Mouse (Mus musculus): ENCODE results near the gene Plin3. TPM values are rescaled to one million over a fixed set of nuclear protein-coding genes. Genes with fewer than 3 reads are reported as not detected.
A peak's percentile ranks its signal among the peaks of the same experiment; 100 is the strongest.

The Plin3 gene
- polyA plus RNA-seq, 1 experiment, result 29.3 TPM

DNA sequence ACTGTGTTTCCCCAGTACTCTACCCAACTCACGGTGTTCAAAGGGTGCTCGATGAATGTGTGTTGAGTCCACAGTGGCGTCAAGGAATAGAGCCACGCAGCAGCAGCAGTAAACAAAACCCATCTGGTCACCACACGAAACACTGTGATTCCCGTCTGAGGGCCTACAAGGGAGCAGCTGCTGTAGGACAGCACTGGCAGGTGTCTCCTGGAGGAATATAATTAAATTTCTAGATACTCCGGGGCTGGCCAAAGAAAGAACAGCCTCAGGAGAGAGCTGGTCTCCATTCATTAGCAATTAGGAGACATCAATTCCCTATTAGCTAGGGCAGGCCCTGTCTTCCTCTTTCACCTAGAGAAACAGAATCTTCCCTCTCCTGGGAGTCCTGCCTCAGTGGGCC lies 47.1 kb downstream of the Plin3 start:
- Histone ChIP-seq H3K4me3 (ENCODE audit: control insufficient read depth, insufficient read depth, low read length) (no peak overlapping the region), H3K4me1 (replicated peaks; ENCODE audit: control insufficient read depth, insufficient read depth, low read length) (no peaks in the 10 kb centered on the region), H3K27me3 (ENCODE audit: control insufficient read depth, insufficient read depth, low read length) (no peaks in the 10 kb centered on the region), H3K27ac (ENCODE audit: control insufficient read depth, insufficient read depth, low read length) (no peak overlapping the region), H3K36me3 (ENCODE audit: control insufficient read depth, insufficient read depth, low read length) (no peaks in the 10 kb centered on the region)
- 82% methylated on average over 7 of the region's 7 CpGs for WGBS
- no peak for TF ChIP-seq CTCF (IDR thresholded peaks at IDR 0.05; ENCODE audit: borderline replicate concordance, control insufficient read depth, extremely low read depth, insufficient read depth, low read length, poor library complexity)
- TF ChIP-seq POLR2A (IDR thresholded peaks at IDR 0.05; ENCODE audit: control insufficient read depth, extremely low read depth, insufficient read depth, low read length, poor library complexity), result no peak
- no peak for DNase-seq

DNA sequence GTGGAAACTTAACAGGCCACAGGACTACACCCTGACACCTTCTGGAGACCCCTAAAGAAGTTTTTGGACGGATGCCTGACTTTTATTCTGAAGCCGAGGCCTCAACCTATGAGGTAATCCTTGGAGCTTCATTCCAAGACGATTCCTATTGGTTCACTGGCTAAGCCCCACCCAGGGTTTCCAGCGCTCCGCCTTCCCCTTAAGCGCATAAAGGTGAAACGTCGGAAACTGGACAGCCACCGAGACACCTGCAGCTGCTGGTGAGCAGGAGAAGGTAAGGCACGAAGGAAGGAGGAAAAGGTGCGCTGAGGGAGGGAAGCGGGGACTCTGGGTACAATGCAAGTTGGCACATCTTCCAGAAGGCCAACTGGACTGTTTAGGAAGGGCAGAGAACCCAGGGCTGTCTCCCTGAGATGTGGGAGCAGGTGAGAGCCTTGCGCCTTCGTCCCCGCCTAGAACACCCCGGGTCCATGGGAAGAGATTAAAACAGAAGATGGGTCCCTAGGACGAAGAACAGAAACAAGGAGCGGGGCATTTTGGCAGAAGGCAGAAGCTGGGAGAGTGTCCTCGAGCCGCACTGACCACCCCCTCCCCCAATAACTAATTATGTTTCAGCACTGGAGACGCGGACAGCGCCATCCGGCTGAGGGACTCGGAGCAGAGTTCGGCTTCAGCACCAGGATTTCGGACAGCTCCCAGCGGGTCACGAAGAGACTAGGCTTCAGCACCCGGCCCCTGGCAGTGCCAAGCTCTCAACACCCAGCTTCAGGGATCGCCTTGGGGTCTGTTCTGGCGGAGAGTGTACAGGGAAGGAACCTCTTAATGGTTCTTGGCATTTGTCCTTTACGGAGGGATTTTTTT lies 50.9 kb downstream of the Plin3 start:
- 7% methylated on average over 33 of the region's 33 CpGs for WGBS
- Histone ChIP-seq H3K27ac (ENCODE audit: control insufficient read depth, insufficient read depth, low read length) (no peak overlapping the region), H3K4me3 (ENCODE audit: control insufficient read depth, insufficient read depth, low read length) (no peak overlapping the region), H3K27me3 (ENCODE audit: control insufficient read depth, insufficient read depth, low read length) (no peaks in the 10 kb centered on the region), H3K4me1 (replicated peaks; ENCODE audit: control insufficient read depth, insufficient read depth, low read length) (no peaks in the 10 kb centered on the region), H3K36me3 (ENCODE audit: control insufficient read depth, insufficient read depth, low read length) (no peaks in the 10 kb centered on the region)
- TF ChIP-seq CTCF (IDR thresholded peaks at IDR 0.05; ENCODE audit: borderline replicate concordance, control insufficient read depth, extremely low read depth, insufficient read depth, low read length, poor library complexity) (0 out of 2 replicates have a peak, but pooled peaks have one; percentile 8), POLR2A (IDR thresholded peaks at IDR 0.05; ENCODE audit: control insufficient read depth, extremely low read depth, insufficient read depth, low read length, poor library complexity) (no peak)
- DNase-seq, result peak; percentile 87

- no peak overlapping the region for H3K27ac ChIP-seq (ENCODE audit: control insufficient read depth, insufficient read depth, low read length)
- TF ChIP-seq CTCF (IDR thresholded peaks at IDR 0.05; ENCODE audit: borderline replicate concordance, control insufficient read depth, extremely low read depth, insufficient read depth, low read length, poor library complexity) (no peak), POLR2A (IDR thresholded peaks at IDR 0.05; ENCODE audit: control insufficient read depth, extremely low read depth, insufficient read depth, low read length, poor library complexity) (no peak)
- no peaks in the 10 kb centered on the region for H3K4me1 ChIP-seq (replicated peaks; ENCODE audit: control insufficient read depth, insufficient read depth, low read length)
- no peak for DNase-seq
- WGBS, result 4% methylated on average over 14 of the region's 14 CpGs
- no peak overlapping the region for H3K4me3 ChIP-seq (ENCODE audit: control insufficient read depth, insufficient read depth, low read length)
- no peaks in the 10 kb centered on the region for H3K36me3 ChIP-seq (ENCODE audit: control insufficient read depth, insufficient read depth, low read length)
- H3K27me3 ChIP-seq (ENCODE audit: control insufficient read depth, insufficient read depth, low read length), result no peaks in the 10 kb centered on the region
These were observed 58.7 kb downstream of the Plin3 start for GRCm38 (mm10) chr17:56233818-56234469.

GRCm38 (mm10) chr17:56233389-56233788 lies 59.3 kb downstream of the Plin3 start:
- Histone ChIP-seq H3K4me3 (ENCODE audit: control insufficient read depth, insufficient read depth, low read length) (no peak overlapping the region), H3K36me3 (ENCODE audit: control insufficient read depth, insufficient read depth, low read length) (no peaks in the 10 kb centered on the region), H3K27ac (ENCODE audit: control insufficient read depth, insufficient read depth, low read length) (no peak overlapping the region), H3K27me3 (ENCODE audit: control insufficient read depth, insufficient read depth, low read length) (no peaks in the 10 kb centered on the region), H3K4me1 (replicated peaks; ENCODE audit: control insufficient read depth, insufficient read depth, low read length) (no peaks in the 10 kb centered on the region)
- DNase-seq, result no peak
- TF ChIP-seq CTCF (IDR thresholded peaks at IDR 0.05; ENCODE audit: borderline replicate concordance, control insufficient read depth, extremely low read depth, insufficient read depth, low read length, poor library complexity), result no peak
- no peak for TF ChIP-seq POLR2A (IDR thresholded peaks at IDR 0.05; ENCODE audit: control insufficient read depth, extremely low read depth, insufficient read depth, low read length, poor library complexity)
- 59% methylated on average over 8 of the region's 8 CpGs for WGBS

GRCm38 (mm10) chr17:56229943-56230342 lies 62.7 kb downstream of the Plin3 start:
- Histone ChIP-seq H3K36me3 (ENCODE audit: control insufficient read depth, insufficient read depth, low read length) (no peaks in the 10 kb centered on the region), H3K27ac (ENCODE audit: control insufficient read depth, insufficient read depth, low read length) (no peak overlapping the region), H3K4me3 (ENCODE audit: control insufficient read depth, insufficient read depth, low read length) (no peak overlapping the region), H3K4me1 (replicated peaks; ENCODE audit: control insufficient read depth, insufficient read depth, low read length) (no peaks in the 10 kb centered on the region), H3K27me3 (ENCODE audit: control insufficient read depth, insufficient read depth, low read length) (no peaks in the 10 kb centered on the region)
- no peak for DNase-seq
- TF ChIP-seq POLR2A (IDR thresholded peaks at IDR 0.05; ENCODE audit: control insufficient read depth, extremely low read depth, insufficient read depth, low read length, poor library complexity), result no peak
- TF ChIP-seq CTCF (IDR thresholded peaks at IDR 0.05; ENCODE audit: borderline replicate concordance, control insufficient read depth, extremely low read depth, insufficient read depth, low read length, poor library complexity), result no peak
- 78% methylated on average over 10 of the region's 10 CpGs for WGBS

Other genes with a start within 250 kb of the Plin3 start
- gene Ubxn6, start 217.8 kb downstream of the Plin3 start, polyA plus RNA-seq (2012; rRNA removed), result 76.7 and 93.1 TPM in 2 replicates
- gene Hdgfl2, start 213.2 kb downstream of the Plin3 start, polyA plus RNA-seq (2012; rRNA removed), result 80.6 and 83.3 TPM in 2 replicates
- gene Plin4, start 183.1 kb downstream of the Plin3 start, polyA plus RNA-seq (2012; rRNA removed), result 16.7 and 29.0 TPM in 2 replicates
- gene Plin5, start 175.3 kb downstream of the Plin3 start, polyA plus RNA-seq (2012; rRNA removed), result 6.2 and 11.7 TPM in 2 replicates
- 23.5 and 27.0 TPM in 2 replicates for gene Lrg1, start 170.9 kb downstream of the Plin3 start, polyA plus RNA-seq (2012; rRNA removed)
- 3.8 and 4.9 TPM in 2 replicates for gene Sema6b, start 152.5 kb downstream of the Plin3 start, polyA plus RNA-seq (2012; rRNA removed)
- 21.6 and 26.8 TPM in 2 replicates for gene Tnfaip8l1, start 130.4 kb downstream of the Plin3 start, polyA plus RNA-seq (2012; rRNA removed)
- gene Mydgf, start 109.0 kb downstream of the Plin3 start, polyA plus RNA-seq (2012; rRNA removed), result 57.4 and 62.3 TPM in 2 replicates
- gene Dpp9, start 74.0 kb downstream of the Plin3 start, polyA plus RNA-seq (2012; rRNA removed), result 85.6 and 95.2 TPM in 2 replicates
- 43.1 and 45.2 TPM in 2 replicates for gene Fem1a, start 36.1 kb downstream of the Plin3 start, polyA plus RNA-seq (2012; rRNA removed)
- gene Ticam1, start 16.1 kb downstream of the Plin3 start, polyA plus RNA-seq (2012; rRNA removed), result 21.6 and 23.1 TPM in 2 replicates
- not detected in 2 replicates for gene Arrdc5, start 7.4 kb upstream of the Plin3 start, polyA plus RNA-seq (2012; rRNA removed)
- 154 and 258 TPM in 2 replicates for gene Uhrf1, start 10.4 kb upstream of the Plin3 start, polyA plus RNA-seq (2012; rRNA removed)
- 94.1 and 117 TPM in 2 replicates for gene Kdm4b, start 33.2 kb upstream of the Plin3 start, polyA plus RNA-seq (2012; rRNA removed)
- gene Ptprs, start 183.6 kb upstream of the Plin3 start, polyA plus RNA-seq (2012; rRNA removed), result 235 and 305 TPM in 2 replicates
- gene Znrf4, start 219.6 kb upstream of the Plin3 start, polyA plus RNA-seq (2012; rRNA removed), result 0.67 TPM in 1 of 2 replicates, not detected in the other